In the genomic region with DNA sequence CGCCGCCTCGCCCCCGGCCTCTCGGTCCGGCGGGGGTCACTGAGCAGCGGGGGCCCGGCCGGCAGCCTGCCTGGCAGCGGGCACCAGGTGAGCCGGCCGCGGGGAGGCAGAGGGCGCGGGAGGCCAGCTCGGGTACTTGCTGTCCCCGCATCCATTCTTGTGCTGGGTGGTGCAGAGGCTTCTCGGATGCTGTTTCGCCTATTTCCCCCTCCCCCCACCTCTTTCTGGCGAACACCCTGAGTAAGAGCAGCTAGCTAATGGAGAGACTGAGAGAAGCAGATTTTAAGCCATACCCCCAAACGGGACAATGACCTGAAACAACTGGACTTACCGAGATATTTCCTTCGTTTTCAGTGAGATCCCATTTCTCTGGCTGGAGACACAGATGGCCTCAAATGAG, we compare ENCODE assay signal across 8 mouse cellular contexts. TPM values are rescaled to one million over a fixed set of nuclear protein-coding genes. Genes with fewer than 3 reads are reported as not detected.
DNase-seq lines count a peak whose midpoint lies in the region; ATAC-seq and TF ChIP-seq lines count a peak whose summit lies in the region.

No protein-coding gene starts in this region.

- no peak for TF ChIP-seq CTCF in heart, adult 2 months (IDR thresholded peaks at IDR 0.05)

- no peaks in the 10 kb centered on the region for H3K27me3 ChIP-seq in heart, adult 2 months (ENCODE audit: control insufficient read depth, insufficient read depth, low read length)
- no peaks in the 10 kb centered on the region for H3K27me3 ChIP-seq in hindbrain, embryonic 13.5 days
- no peaks in the 10 kb centered on the region for H3K27me3 ChIP-seq in limb, embryonic 15.5 days

- peak; percentile 47 for ATAC-seq in CD4-positive, CD25-positive, alpha-beta regulatory T cell, adult 4 months
- peak; percentile 85 for ATAC-seq in hindbrain, embryonic 13.5 days (ENCODE audit: low FRiP score)
- 0 out of 2 replicates have a peak, but pooled peaks have one; percentile 8 for ATAC-seq in limb, embryonic 15.5 days (ENCODE audit: insufficient number of reproducible peaks, low FRiP score, low TSS enrichment, low read depth)
- no peak for ATAC-seq in granulocyte monocyte progenitor cell, adult 5-6 weeks (replicated peaks; ENCODE audit: poor library complexity, severe bottlenecking)

- TF ChIP-seq EP300 in heart, adult 2 months (IDR thresholded peaks at IDR 0.05; ENCODE audit: insufficient read depth, low read depth, low read length) = no peak

- H3K9ac ChIP-seq in heart, adult 2 months (ENCODE audit: low read depth, low read length) = peak overlapping the region; percentile 85
- peak overlapping the region; percentile 95 for H3K9ac ChIP-seq in hindbrain, embryonic 13.5 days
- peak overlapping the region; percentile 85 for H3K9ac ChIP-seq in limb, embryonic 15.5 days

- H3K79me2 ChIP-seq in heart, adult 2 months (replicated peaks; ENCODE audit: control insufficient read depth, insufficient read depth, low read length) = no peaks in the 10 kb centered on the region

- H3K4me1 ChIP-seq in heart, adult 2 months (ENCODE audit: control insufficient read depth, insufficient read depth, low read length) = peaks cover 1% of the 10 kb centered on the region
- H3K4me1 ChIP-seq in hindbrain, embryonic 13.5 days (replicated peaks) = peaks cover 26% of the 10 kb centered on the region
- H3K4me1 ChIP-seq in limb, embryonic 15.5 days = peaks cover 8% of the 10 kb centered on the region

- no peaks in the 10 kb centered on the region for H3K9me3 ChIP-seq in hindbrain, embryonic 13.5 days
- H3K9me3 ChIP-seq in limb, embryonic 15.5 days = no peaks in the 10 kb centered on the region

- intact Hi-C loops in heart, adult 2 months (cut with DNase I) = no loop called here
- intact Hi-C loops in heart, postnatal 36 days (cut with DNase I) = loop anchor here (1.0 kb wide), 1 partner anchor 54 kb away; the partner anchor contains the start of gene Rsbn1

- H3K36me3 ChIP-seq in heart, adult 2 months (ENCODE audit: control insufficient read depth, insufficient read depth, low read length) = no peaks in the 10 kb centered on the region; the same call in none of the 2 replicates
- peaks cover 21% of the 10 kb centered on the region for H3K36me3 ChIP-seq in hindbrain, embryonic 13.5 days
- peaks cover 22% of the 10 kb centered on the region; the same call in 1 of the 2 replicates for H3K36me3 ChIP-seq in limb, embryonic 15.5 days

- H3K4me3 ChIP-seq in heart, adult 2 months = peak overlapping the region; percentile 99
- peak overlapping the region; percentile 95 for H3K4me3 ChIP-seq in hindbrain, embryonic 13.5 days
- H3K4me3 ChIP-seq in limb, embryonic 15.5 days = peak overlapping the region; percentile 96

- WGBS in heart, adult 2 months = 0% methylated on average over 24 of the region's 24 CpGs
- WGBS in hindbrain, embryonic 13.5 days = under 1% methylated on average over 23 of the region's 24 CpGs
- under 1% methylated on average over 23 of the region's 24 CpGs for WGBS in limb, embryonic 15.5 days

- TF ChIP-seq POLR2A in heart, adult 2 months (IDR thresholded peaks at IDR 0.05; ENCODE audit: insufficient read depth, low read depth, low read length) = no peak

- H3K27ac ChIP-seq in heart, adult 2 months = peak overlapping the region; percentile 87
- H3K27ac ChIP-seq in hindbrain, embryonic 13.5 days = peak overlapping the region; percentile 99
- H3K27ac ChIP-seq in limb, embryonic 15.5 days = peak overlapping the region; percentile 94

- peak overlapping the region; percentile 85 for H3K4me2 ChIP-seq in hindbrain, embryonic 13.5 days
- H3K4me2 ChIP-seq in limb, embryonic 15.5 days = peak overlapping the region; percentile 77

- no peak for DNase-seq in heart, adult 2 months
- no peak for DNase-seq in heart, postnatal 36 days
- DNase-seq in embryo, embryonic 11.5 days (ENCODE audit: low read depth, low spot score) = peak; percentile 51
- DNase-seq in right cerebral cortex, postnatal 10 days (ENCODE audit: low spot score in 2 of 2) = peak; percentile 78 to 79

RNA-seq across cellular contexts. Expression of gene Phtf1, which starts 0.8 kb away (rescaled TPM):
- total RNA-seq in heart, adult 2 months (2021) = 1 to 10 TPM; 6.8 to 8.0 TPM
- polyA plus RNA-seq in heart, adult 2 months (2012; rRNA removed) = 1.9 and 4.5 TPM in 2 replicates
- total RNA-seq in heart, postnatal 36 days (2021) = 1 to 10 TPM; 7.3 to 7.6 TPM
- polyA plus RNA-seq in CD4-positive, CD25-positive, alpha-beta regulatory T cell, adult 4 months (2017; shearing (Covaris generic)) = 10 to 100 TPM in 1 of 2 experiments, 1 to 10 TPM in 1; 7.9 to 10.2 TPM
- polyA plus RNA-seq in hindbrain, embryonic 13.5 days (2015; fragmentation: Nextera tagmentation; extraction: Ambion mirVana) = 27.9 and 30.0 TPM in 2 replicates
- 23.0 and 28.8 TPM in 2 replicates for polyA plus RNA-seq in limb, embryonic 15.5 days (2015; fragmentation: Nextera tagmentation; extraction: Ambion mirVana)
- 13.8 and 17.9 TPM in 2 replicates for total RNA-seq in granulocyte monocyte progenitor cell, adult 5-6 weeks (2014; fragmentation: Nextera tagmentation)
- total RNA-seq in granulocyte monocyte progenitor cell, adult 5-6 weeks (2017) = 26.1 and 33.4 TPM in 2 replicates

RNA-seq across cellular contexts. Expression of gene Rsbn1, which starts 54.8 kb away (rescaled TPM):
- 1 to 10 TPM; 7.9 to 8.2 TPM for total RNA-seq in heart, adult 2 months (2021)
- 1.6 and 3.2 TPM in 2 replicates for polyA plus RNA-seq in heart, adult 2 months (2012; rRNA removed)
- total RNA-seq in heart, postnatal 36 days (2021) = 1 to 10 TPM; 8.6 to 9.0 TPM
- 10 to 100 TPM; 10.5 to 11.2 TPM for polyA plus RNA-seq in CD4-positive, CD25-positive, alpha-beta regulatory T cell, adult 4 months (2017; shearing (Covaris generic))
- 21.3 and 24.4 TPM in 2 replicates for polyA plus RNA-seq in hindbrain, embryonic 13.5 days (2015; fragmentation: Nextera tagmentation; extraction: Ambion mirVana)
- 10.8 and 10.9 TPM in 2 replicates for polyA plus RNA-seq in limb, embryonic 15.5 days (2015; fragmentation: Nextera tagmentation; extraction: Ambion mirVana)
- total RNA-seq in granulocyte monocyte progenitor cell, adult 5-6 weeks (2014; fragmentation: Nextera tagmentation) = 30.6 and 37.7 TPM in 2 replicates
- 59.6 and 63.9 TPM in 2 replicates for total RNA-seq in granulocyte monocyte progenitor cell, adult 5-6 weeks (2017)

Comparison
In these comparisons a context has a peak if more than half of its experiments do, and no peak if none do; other contexts are left out.
1. DNase-seq: peak in embryo, embryonic 11.5 days (single experiment) and right cerebral cortex, postnatal 10 days (2 of 2); none in heart, adult 2 months (0 of 2) and heart, postnatal 36 days (0 of 2).
2. Peak in every context shown above with its lines, with median percentiles within 50 percentile points of each other: H3K27ac ChIP-seq, H3K4me3 ChIP-seq and H3K9ac ChIP-seq.